Mouse (Mus musculus) ES-Bruce4 (cell line): ENCODE measurements around the gene Rmdn2.

Experiments used
- CTCF ChIP-seq: IDR thresholded peaks from one replicate; pipeline ENCODE4 v1.8.1; 2011; ENCODE audit warnings: low read depth, low read length
- EP300 ChIP-seq: IDR thresholded peaks from 2 replicates; pipeline ENCODE4 v1.6.1; 2011; ENCODE audit warnings: low read depth, low read length; ENCODE audit not compliant: insufficient read depth
- POLR2A ChIP-seq: IDR thresholded peaks from one replicate; pipeline ENCODE4 v1.8.1; 2011; ENCODE audit warnings: low read length; ENCODE audit not compliant: insufficient read depth

DNA sequence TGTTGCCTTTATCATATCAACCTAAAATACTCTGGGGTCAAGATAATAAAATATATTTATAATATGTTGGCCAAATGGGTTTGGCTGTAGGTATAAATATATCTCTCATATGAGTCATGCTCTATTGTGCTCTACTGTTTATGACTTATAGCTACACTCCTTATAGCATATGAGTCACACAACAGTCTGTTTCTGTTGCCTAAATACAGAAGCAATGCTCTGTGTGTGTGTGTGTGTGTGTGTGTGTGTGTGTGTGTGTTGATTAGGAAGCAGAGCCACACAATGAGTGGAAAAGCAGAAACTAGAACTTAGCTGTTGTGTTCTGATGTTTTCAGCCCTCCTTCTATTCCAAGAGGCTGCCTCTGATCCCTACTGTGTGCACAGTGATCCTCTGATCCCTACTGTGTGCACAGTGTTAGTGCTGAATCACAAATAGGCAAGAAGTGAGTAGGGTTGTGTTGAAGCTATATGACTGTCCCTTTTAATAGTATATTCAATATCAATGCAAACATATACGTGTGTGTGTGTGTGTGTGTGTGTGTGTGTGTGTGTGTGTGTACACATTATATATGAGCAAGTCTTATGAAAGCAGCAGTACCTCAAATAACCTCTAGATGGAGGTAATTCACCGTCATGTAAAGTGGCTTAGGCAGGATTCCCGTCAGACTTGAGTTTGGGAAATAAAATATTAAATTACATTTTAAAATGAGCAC is 51.9 kb downstream of the Rmdn2 start:
- TF ChIP-seq POLR2A (no peak), CTCF (no peak), EP300 (no peak)
